Mouse (Mus musculus): Measurements from ENCODE around the gene Defb43. TPM values are rescaled to one million over a fixed set of nuclear protein-coding genes. Genes with fewer than 3 reads are reported as not detected.
A peak's percentile ranks its signal among the peaks of the same experiment; 100 is the strongest.

The Defb43 gene
- polyA plus RNA-seq, 1 experiment from 2014 or later, result not detected

GRCm38 (mm10) chr14:63054729-63055128 is 43.2 kb downstream of the Defb43 start:
- Histone ChIP-seq H3K4me3 (ENCODE audit: low read depth, low read length) (no peak overlapping the region), H3K36me3 (ENCODE audit: control insufficient read depth, insufficient read depth, low read length) (no peaks in the 10 kb centered on the region), H3K27ac (replicated peaks) (no peak overlapping the region), H3K27me3 (ENCODE audit: control insufficient read depth, insufficient read depth, low read length) (no peaks in the 10 kb centered on the region), H3K4me1 (replicated peaks; ENCODE audit: control insufficient read depth, insufficient read depth) (no peaks in the 10 kb centered on the region), H3K4me2 (replicated peaks; ENCODE audit: low read depth) (no peak overlapping the region), H3K9ac (ENCODE audit: low read length) (no peak overlapping the region), H3K9me3 (ENCODE audit: control insufficient read depth, low read length) (no peaks in the 10 kb centered on the region)
- TF ChIP-seq CTCF (IDR thresholded peaks at IDR 0.05; ENCODE audit: low read depth), result peak; percentile 54
- TF ChIP-seq EP300 (optimal IDR thresholded peaks at IDR 0.05), result no peak
- ATAC-seq (ENCODE audit: low FRiP score, low TSS enrichment) (peak; percentile 92), DNase-seq (ENCODE audit: low spot score) (peak; percentile 60)
- WGBS, result 20% methylated on average over 6 of the region's 6 CpGs

- Histone ChIP-seq H3K9me3 (ENCODE audit: control insufficient read depth, low read length) (no peaks in the 10 kb centered on the region), H3K4me3 (ENCODE audit: low read depth, low read length) (no peak overlapping the region), H3K36me3 (ENCODE audit: control insufficient read depth, insufficient read depth, low read length) (no peaks in the 10 kb centered on the region), H3K27me3 (ENCODE audit: control insufficient read depth, insufficient read depth, low read length) (no peaks in the 10 kb centered on the region), H3K4me2 (replicated peaks; ENCODE audit: low read depth) (no peak overlapping the region), H3K4me1 (replicated peaks; ENCODE audit: control insufficient read depth, insufficient read depth) (no peaks in the 10 kb centered on the region), H3K9ac (ENCODE audit: low read length) (no peak overlapping the region), H3K27ac (replicated peaks) (no peak overlapping the region)
- TF ChIP-seq EP300 (optimal IDR thresholded peaks at IDR 0.05), result no peak
- no peak for TF ChIP-seq CTCF (IDR thresholded peaks at IDR 0.05; ENCODE audit: low read depth)
- WGBS, result 67% methylated on average over 10 of the region's 10 CpGs
- ATAC-seq (ENCODE audit: low FRiP score, low TSS enrichment), result no peak
- no peak for DNase-seq (ENCODE audit: low spot score)
Measured at GRCm38 (mm10) chr14:63060361-63060760, 48.8 kb downstream of the Defb43 start.

DNA sequence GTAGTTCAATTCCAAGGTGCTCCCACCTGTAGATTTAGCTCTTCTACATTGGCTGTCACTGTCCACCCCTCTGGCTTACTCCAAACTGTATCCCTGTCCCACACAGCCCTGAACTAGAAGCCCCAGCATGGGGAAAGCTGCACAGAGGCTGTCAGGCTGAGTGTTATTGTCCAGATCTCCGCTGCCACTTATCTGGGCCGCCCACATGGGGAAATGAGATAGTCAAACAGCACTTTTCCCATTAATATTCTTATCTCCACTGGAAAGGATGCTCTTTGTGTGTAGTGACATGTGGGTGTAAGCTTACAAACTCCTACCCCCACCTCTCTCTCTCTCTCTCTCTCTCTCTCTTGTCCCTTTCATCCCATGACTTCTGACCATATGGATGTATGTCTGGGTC is 50.6 kb downstream of the Defb43 start:
- Histone ChIP-seq H3K27me3 (ENCODE audit: control insufficient read depth, insufficient read depth, low read length) (no peaks in the 10 kb centered on the region), H3K4me2 (replicated peaks; ENCODE audit: low read depth) (no peak overlapping the region), H3K4me3 (ENCODE audit: low read depth, low read length) (no peak overlapping the region), H3K9me3 (ENCODE audit: control insufficient read depth, low read length) (no peaks in the 10 kb centered on the region), H3K36me3 (ENCODE audit: control insufficient read depth, insufficient read depth, low read length) (no peaks in the 10 kb centered on the region), H3K9ac (ENCODE audit: low read length) (no peak overlapping the region), H3K4me1 (replicated peaks; ENCODE audit: control insufficient read depth, insufficient read depth) (no peaks in the 10 kb centered on the region), H3K27ac (replicated peaks) (no peak overlapping the region)
- ATAC-seq (ENCODE audit: low FRiP score, low TSS enrichment) (no peak), DNase-seq (ENCODE audit: low spot score) (no peak)
- TF ChIP-seq EP300 (optimal IDR thresholded peaks at IDR 0.05) (no peak), CTCF (IDR thresholded peaks at IDR 0.05; ENCODE audit: low read depth) (no peak)
- 56% methylated on average over 2 of the region's 2 CpGs for WGBS

- DNase-seq (ENCODE audit: low spot score), result no peak
- no peaks in the 10 kb centered on the region for H3K4me1 ChIP-seq (replicated peaks; ENCODE audit: control insufficient read depth, insufficient read depth)
- 0 out of 2 replicates have a peak, but pooled peaks have one; percentile 28 for ATAC-seq (ENCODE audit: low FRiP score, low TSS enrichment)
- TF ChIP-seq CTCF (IDR thresholded peaks at IDR 0.05; ENCODE audit: low read depth) (no peak), EP300 (optimal IDR thresholded peaks at IDR 0.05) (no peak)
- no peaks in the 10 kb centered on the region for H3K27me3 ChIP-seq (ENCODE audit: control insufficient read depth, insufficient read depth, low read length)
- WGBS, result 68% methylated on average over 5 of the region's 5 CpGs
- H3K4me2 ChIP-seq (replicated peaks; ENCODE audit: low read depth), result no peak overlapping the region
- no peak overlapping the region for H3K4me3 ChIP-seq (ENCODE audit: low read depth, low read length)
- H3K9me3 ChIP-seq (ENCODE audit: control insufficient read depth, low read length), result no peaks in the 10 kb centered on the region
- no peak overlapping the region for H3K27ac ChIP-seq (replicated peaks)
- H3K36me3 ChIP-seq (ENCODE audit: control insufficient read depth, insufficient read depth, low read length), result no peaks in the 10 kb centered on the region
- no peak overlapping the region for H3K9ac ChIP-seq (ENCODE audit: low read length)
Measured at GRCm38 (mm10) chr14:63065391-63065790, 53.8 kb downstream of the Defb43 start.

DNA sequence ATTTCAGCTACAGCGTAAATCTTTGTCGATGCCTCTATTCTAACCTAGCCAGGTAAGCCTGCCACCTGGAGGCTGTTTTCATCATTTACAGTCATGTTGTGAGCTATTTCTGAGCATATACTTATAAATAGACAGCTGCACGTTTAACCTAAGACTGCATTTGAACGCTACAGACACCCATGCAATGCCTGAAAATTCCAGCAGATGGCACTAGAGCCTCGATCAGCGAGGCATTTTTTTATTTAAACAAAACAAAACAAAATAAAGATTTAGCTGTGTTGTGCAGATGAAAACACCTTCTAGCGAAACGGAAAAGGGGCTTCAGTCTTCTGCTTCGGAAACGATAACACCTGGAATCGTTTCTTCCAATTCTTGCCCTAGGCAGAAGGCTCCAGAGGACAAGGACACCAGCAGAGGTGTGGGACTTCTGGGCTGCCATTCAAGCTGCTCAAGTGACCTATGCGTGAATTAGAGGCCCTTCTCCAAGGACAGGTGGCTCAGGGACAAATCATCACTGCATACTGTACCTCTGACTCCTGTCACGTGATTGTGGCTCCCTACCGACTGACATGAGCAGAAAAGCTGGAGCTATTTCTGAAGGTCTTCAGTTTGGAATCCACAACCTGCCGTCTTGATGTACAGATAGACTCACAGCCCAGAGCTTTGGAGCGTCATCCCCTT is 55.2 kb downstream of the Defb43 start:
- no peak for ATAC-seq (ENCODE audit: low FRiP score, low TSS enrichment)
- no peaks in the 10 kb centered on the region for H3K4me1 ChIP-seq (replicated peaks; ENCODE audit: control insufficient read depth, insufficient read depth)
- 29% methylated on average over 16 of the region's 16 CpGs for WGBS
- no peaks in the 10 kb centered on the region for H3K9me3 ChIP-seq (ENCODE audit: control insufficient read depth, low read length)
- H3K36me3 ChIP-seq (ENCODE audit: control insufficient read depth, insufficient read depth, low read length), result no peaks in the 10 kb centered on the region
- H3K4me3 ChIP-seq (ENCODE audit: low read depth, low read length), result no peak overlapping the region
- H3K27me3 ChIP-seq (ENCODE audit: control insufficient read depth, insufficient read depth, low read length), result no peaks in the 10 kb centered on the region
- H3K27ac ChIP-seq (replicated peaks), result no peak overlapping the region
- H3K4me2 ChIP-seq (replicated peaks; ENCODE audit: low read depth), result no peak overlapping the region
- peak; percentile 83 for DNase-seq (ENCODE audit: low spot score)
- no peak overlapping the region for H3K9ac ChIP-seq (ENCODE audit: low read length)
- TF ChIP-seq CTCF (IDR thresholded peaks at IDR 0.05; ENCODE audit: low read depth), result peak; percentile 95
- no peak for TF ChIP-seq EP300 (optimal IDR thresholded peaks at IDR 0.05)

Other genes starting within 250 kb of the Defb43 start
- 2.4 and 2.5 TPM in 2 replicates for gene Wdfy2, start 174.1 kb upstream of the Defb43 start, polyA plus RNA-seq (2015; fragmentation: Nextera tagmentation; extraction: Ambion mirVana)
- gene Defb48, start 27.3 kb upstream of the Defb43 start, polyA plus RNA-seq (2015; fragmentation: Nextera tagmentation; extraction: Ambion mirVana), result not detected in 2 replicates
- not detected in 2 replicates for gene Defb47, start 13.7 kb upstream of the Defb43 start, polyA plus RNA-seq (2015; fragmentation: Nextera tagmentation; extraction: Ambion mirVana)
- gene Defb42, start 35.2 kb downstream of the Defb43 start, polyA plus RNA-seq (2015; fragmentation: Nextera tagmentation; extraction: Ambion mirVana), result 0.32 and 0.69 TPM in 2 replicates
- gene Defb30, start 38.2 kb downstream of the Defb43 start, polyA plus RNA-seq (2015; fragmentation: Nextera tagmentation; extraction: Ambion mirVana), result not detected in 2 replicates

Measured in stomach, postnatal 0 days (tissue).